Mouse (Mus musculus) bone marrow macrophage, adult 2 months (primary cell): ENCODE data around the gene Myadml2. TPM values are rescaled to one million over a fixed set of nuclear protein-coding genes. Genes with fewer than 3 reads are reported as not detected.
A peak's percentile ranks its signal among the peaks of the same experiment; 100 is the strongest.

Experiments used
- H3K27ac ChIP-seq: 2 replicates; pipeline ENCODE4 v1.5.1; 2012; ENCODE audit warnings: low read depth, low read length; ENCODE audit not compliant: insufficient read depth
- H3K4me1 ChIP-seq: 2 replicates; pipeline ENCODE4 v1.6.1; 2012; ENCODE audit warnings: low read length; ENCODE audit not compliant: control insufficient read depth, insufficient read depth
- H3K4me3 ChIP-seq: 2 replicates; pipeline ENCODE4 v1.5.1; 2012; ENCODE audit warnings: mild to moderate bottlenecking, low read length, moderate library complexity; ENCODE audit not compliant: insufficient read depth
- CTCF ChIP-seq: IDR thresholded peaks from 2 replicates; pipeline ENCODE4 v1.5.1; 2012; ENCODE audit warnings: low read depth, mild to moderate bottlenecking, low read length, moderate library complexity
- POLR2A ChIP-seq: IDR thresholded peaks from 2 replicates; pipeline ENCODE4 v1.6.1; 2012; ENCODE audit warnings: mild to moderate bottlenecking, low read depth, low read length, borderline replicate concordance
- polyA plus RNA-seq: library from polyadenylated mRNA; stranded (reverse); fragments of >200 nt; gene quantifications from 2 replicates; pipeline ENCODE4 v1.2.4, GENCODE M21; 2012; ENCODE audit not compliant: missing spikeins, insufficient read depth, insufficient read length

Gene Myadml2
- polyA plus RNA-seq, 1 experiment = not detected

DNA sequence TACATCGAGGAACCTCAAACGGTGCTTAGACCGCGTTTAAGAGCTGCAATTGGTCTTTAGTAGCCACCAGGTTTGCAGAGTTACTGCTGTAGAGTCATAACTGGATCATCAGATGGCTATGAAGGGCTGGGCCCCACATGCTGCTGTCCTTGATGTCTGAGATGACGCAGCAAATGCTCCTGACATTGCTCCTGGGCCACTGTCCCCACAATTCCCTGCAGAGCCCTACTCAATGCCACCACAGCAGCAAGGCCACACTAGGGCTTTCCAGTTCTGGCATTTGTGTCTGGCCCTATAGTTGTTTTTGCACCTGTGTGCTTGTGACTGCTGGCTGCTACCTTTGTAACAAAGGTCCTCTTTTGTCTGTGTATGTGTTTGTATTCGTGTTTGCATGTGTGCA is 25.2 kb downstream of the Myadml2 start:
- Histone ChIP-seq H3K4me3 (no peak overlapping the region), H3K27ac (no peak overlapping the region), H3K4me1 (peaks cover 31% of the 10 kb centered on the region)
- TF ChIP-seq CTCF (no peak), POLR2A (no peak)

DNA sequence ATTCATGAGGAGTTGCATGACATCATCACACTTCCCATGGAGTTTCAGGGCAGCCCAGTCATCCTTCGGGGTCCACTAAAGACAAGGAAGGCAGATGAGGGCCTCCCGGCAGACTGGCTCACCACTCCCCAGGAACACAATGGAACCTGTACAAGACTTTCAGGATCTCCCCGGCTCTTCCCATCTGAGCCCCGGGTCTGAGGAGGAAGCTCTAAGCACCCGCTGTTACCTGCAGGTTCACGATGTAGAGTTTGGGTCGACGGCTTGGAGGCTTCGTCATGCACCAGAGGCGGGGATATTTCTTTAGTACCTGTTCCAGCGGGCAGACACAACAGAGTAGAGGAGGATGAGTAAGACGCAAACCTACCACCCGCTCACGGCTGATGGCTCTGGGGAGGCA is 27.8 kb downstream of the Myadml2 start:
- TF ChIP-seq POLR2A (no peak), CTCF (no peak)
- Histone ChIP-seq H3K4me3 (no peak overlapping the region), H3K27ac (no peak overlapping the region), H3K4me1 (peaks cover 18% of the 10 kb centered on the region)

DNA sequence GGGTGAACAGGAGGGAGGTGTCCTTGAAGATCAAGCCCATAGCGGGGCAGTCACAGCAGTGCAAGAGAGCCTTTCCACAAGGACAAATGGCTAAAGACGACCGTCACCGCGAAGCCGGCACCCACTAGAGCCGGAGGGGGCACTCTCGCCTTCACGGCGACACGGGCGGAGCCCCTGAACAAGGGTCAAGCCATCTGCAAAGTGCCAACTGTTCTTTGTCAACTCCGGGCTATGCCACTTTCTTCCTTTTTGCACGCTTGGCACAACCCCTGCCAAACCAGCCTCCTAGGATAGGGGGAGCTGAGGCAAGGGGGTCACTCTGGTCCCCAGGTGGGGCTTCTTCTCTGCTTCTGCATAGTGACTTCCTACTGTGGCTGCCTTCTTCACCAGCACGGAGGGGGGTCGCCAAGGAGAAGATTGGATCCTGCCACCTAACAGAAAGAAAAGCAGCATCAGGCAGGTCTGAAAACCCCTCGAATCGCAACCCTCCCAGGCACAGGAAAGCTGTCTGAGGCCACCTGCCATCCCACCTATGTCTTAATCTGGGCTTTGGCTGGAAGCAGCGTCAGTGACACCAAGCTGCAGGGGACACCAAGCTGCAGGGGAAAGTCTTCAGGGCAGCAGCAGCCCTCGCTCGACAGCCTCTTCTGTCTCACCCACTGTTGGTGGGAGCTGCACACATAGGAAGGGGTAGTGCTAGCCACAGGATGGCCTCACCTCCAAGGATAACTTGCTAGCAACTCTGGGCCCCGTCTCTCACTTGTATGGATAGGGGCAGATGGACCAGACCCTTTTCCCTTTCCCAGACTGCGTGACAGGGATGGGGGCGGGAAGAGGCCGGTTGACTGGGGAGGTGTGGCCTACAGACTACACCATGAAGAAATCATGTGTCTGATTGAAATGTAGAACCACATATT is 29.1 kb downstream of the Myadml2 start:
- peaks cover 18% of the 10 kb centered on the region for H3K4me1 ChIP-seq
- no peak overlapping the region for H3K27ac ChIP-seq
- H3K4me3 ChIP-seq = no peak overlapping the region
- TF ChIP-seq CTCF (no peak), POLR2A (no peak)

DNA sequence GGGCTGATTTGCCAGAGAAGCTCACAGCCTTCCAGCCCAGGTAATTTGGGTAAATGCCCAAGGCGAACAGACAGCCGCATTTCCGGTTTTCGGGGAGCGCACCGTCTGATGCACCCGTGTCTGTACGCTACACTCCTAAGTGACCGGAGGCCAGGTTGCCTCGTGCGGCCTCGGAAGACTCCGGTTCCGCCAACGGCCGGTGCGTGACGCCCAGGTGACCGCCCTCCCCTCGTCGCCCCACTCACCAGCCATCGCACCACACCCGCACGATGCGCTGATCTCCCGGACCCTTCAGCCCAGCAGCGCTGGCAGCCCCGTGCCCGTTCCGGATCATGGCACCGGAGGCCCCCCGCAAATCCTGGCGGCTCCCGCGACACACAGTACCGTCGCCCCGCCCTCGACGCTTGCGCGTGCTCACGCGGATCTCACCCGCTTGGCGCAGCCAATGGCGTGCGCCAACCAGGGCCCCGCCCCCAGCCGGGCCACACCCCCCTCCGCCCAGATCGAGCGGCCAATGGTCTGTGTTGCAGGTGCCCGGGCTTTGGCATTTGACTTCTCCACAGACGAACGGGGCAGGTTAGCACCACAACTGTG is 30.3 kb downstream of the Myadml2 start, which contains the start of gene Pcyt2:
Pcyt2 (minus strand) TSS at position 418 of the 594 bp plus-strand sequence.
- no peak for TF ChIP-seq CTCF
- no peak for TF ChIP-seq POLR2A
- Histone ChIP-seq H3K4me1 (peaks cover 17% of the 10 kb centered on the region), H3K4me3 (peak within 1 kb of the TSS; percentile 93), H3K27ac (peak within 1 kb of the TSS; percentile 73)

DNA sequence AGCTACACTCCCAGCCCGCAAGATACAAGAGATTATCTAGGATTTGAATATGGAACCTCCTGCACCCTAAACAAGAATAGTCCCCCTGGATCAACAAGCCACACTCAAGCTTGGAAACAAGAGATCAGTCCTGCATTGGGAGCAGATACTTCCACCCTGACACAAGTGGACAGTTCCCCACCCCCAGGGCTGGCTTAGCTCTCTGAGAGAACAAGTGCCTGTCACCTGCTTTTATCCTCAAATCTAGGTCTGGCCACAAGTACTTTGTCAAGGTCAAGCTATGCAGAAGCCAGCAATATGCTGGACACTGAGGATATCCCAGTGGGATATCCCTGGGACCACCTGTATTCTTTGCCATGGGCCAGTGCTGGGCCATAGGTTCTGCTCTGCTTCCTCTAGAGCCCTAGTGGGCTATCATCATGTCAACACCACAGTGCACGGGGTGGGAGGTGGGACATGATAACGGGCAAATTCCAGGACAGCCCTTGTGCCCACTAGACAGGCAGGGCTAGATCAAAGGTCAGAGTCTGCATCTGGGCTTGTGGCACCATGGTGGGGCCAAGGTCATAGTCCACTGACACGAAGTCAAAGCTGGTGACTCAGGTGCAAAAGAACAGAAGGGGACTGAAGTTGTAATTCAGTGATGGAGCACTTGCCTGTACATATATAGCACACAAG is 31.2 kb downstream of the Myadml2 start:
- H3K4me3 ChIP-seq = peak overlapping the region; percentile 93
- peak overlapping the region; percentile 73 for H3K27ac ChIP-seq
- peaks cover 17% of the 10 kb centered on the region for H3K4me1 ChIP-seq
- no peak for TF ChIP-seq POLR2A
- no peak for TF ChIP-seq CTCF

DNA sequence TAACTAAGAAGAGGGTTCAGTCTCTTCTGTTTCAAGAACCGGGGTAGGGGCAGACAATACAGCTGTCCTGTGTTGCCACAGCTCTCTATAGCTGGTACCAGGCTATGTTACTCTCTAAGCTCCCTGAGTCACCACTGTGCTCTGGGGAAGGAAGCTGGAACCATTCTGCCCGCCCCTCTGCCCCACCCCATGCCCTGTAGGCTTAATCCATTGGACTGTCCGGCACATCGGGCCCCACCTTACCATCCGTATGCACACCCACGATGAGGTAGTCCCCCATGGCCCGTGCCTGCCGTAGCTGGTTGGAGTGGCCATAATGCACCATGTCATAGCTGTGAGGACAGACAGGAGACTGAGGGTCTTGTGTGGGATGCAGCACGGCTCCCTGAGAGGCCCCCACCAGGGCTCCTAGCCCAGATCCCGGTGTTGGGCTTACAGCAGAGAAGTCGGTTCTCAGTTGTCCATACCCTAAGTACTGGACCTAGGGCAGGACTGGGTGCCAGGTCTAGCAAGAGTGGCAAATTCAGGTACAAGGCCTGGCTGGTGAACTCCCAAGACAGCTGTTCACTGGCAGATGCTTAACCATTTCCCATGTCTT is 32.3 kb downstream of the Myadml2 start:
- TF ChIP-seq POLR2A (no peak), CTCF (no peak)
- Histone ChIP-seq H3K27ac (no peak overlapping the region), H3K4me3 (peak overlapping the region; percentile 19; the same call in 1 of the 2 replicates)

DNA sequence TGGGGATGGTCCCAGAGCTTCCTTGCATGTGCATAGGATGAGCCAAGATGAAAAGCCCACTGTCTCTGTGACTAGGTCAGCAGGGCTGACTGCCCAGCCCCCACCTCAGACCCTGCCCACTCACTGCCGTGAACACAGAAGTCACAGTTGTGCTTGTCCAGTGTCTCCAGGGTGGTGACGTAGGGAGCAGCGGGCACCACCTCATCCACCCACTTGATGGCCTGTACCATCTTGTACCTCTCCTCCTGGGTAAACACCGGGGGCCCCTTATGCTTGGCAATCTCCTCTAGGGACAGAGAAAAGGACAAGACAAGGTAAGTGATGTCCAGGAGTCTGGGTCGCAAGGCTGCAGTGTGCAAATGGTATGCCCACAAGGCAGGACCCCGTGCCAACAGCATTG is 32.8 kb downstream of the Myadml2 start:
- Histone ChIP-seq H3K4me3 (no peak overlapping the region), H3K27ac (no peak overlapping the region), H3K4me1 (peaks cover 17% of the 10 kb centered on the region)
- no peak for TF ChIP-seq CTCF
- no peak for TF ChIP-seq POLR2A

More for the DNA sequence above, 32.3 kb downstream of the Myadml2 start:
- H3K4me1 ChIP-seq = peaks cover 17% of the 10 kb centered on the region

DNA sequence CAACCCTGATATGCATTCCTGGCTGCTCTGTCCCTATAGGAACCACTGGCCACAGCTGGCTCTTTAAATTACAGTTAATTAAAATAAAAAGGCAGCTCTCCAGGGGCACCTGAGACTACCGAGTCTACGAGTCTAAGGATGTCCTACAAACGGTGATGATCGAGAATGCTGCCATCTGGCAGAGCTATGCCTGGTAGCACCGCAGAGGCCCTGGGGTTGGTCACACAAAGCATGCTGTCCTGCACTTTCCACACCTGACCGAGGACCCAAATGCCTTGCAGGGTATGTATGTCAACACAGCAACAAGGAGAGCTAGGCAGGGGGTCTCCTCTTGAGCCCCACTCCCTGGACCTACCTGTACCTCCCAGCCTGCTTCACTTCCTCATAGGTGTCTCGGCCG is 34.0 kb downstream of the Myadml2 start:
- Histone ChIP-seq H3K4me3 (no peak overlapping the region), H3K4me1 (peaks cover 17% of the 10 kb centered on the region), H3K27ac (no peak overlapping the region)
- TF ChIP-seq POLR2A (no peak), CTCF (no peak)

DNA sequence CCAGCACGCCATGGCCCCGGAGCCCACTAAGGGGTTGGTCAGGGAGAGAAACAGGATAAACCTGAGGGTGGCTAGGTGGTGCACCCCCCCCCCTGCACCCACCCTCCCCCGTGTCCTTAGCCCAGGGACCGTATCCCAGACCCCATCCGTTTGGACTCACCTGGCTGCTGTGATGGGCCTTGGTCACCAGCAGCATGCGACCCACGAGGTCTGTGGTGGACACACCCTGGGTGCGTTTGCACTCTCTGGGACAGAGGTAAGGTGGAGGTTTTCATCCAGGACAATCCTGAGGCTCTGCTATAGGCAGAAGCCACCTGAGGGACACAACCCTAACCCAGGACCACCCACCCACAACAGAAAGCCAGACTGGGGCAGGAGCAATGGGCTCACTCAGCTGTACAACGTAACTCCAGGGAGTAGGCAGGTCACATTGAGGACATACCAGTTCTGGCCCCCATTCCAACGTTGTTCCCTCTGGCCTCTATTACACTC is 34.4 kb downstream of the Myadml2 start:
- no peak overlapping the region for H3K4me3 ChIP-seq
- peaks cover 17% of the 10 kb centered on the region for H3K4me1 ChIP-seq
- TF ChIP-seq POLR2A = no peak
- no peak for TF ChIP-seq CTCF
- H3K27ac ChIP-seq = no peak overlapping the region
